Mouse (Mus musculus) midbrain, embryonic 14.5 days (tissue): ENCODE data around the gene Tmem63b. TPM values are rescaled to one million over a fixed set of nuclear protein-coding genes. Genes with fewer than 3 reads are reported as not detected.

Experiments
- ATAC-seq: fragments of 200-750 bp; cut with Nextera tagmentation; 2 replicates; pipeline ENCODE4 v1.8.0; 2017; ENCODE audit warnings: moderate number of reproducible peaks, moderate library complexity; ENCODE audit not compliant: low FRiP score, low TSS enrichment
- DNase-seq: peaks from one replicate; pipeline ENCODE4 v3.0.0-alpha.2; 2015
- H3K27ac ChIP-seq: fragments of 300-500 bp; sonication (generic); replicated peaks from 2 replicates; pipeline ENCODE4 v1.5.1; 2014; ENCODE audit warnings: mild to moderate bottlenecking, low read depth, low read length, moderate library complexity
- H3K27me3 ChIP-seq: fragments of 300-500 bp; sonication (generic); 2 replicates; pipeline ENCODE4 v1.6.1; 2014; ENCODE audit warnings: low read length, control low read depth, mixed read lengths; ENCODE audit not compliant: control insufficient read depth, insufficient read depth
- H3K36me3 ChIP-seq: fragments of 300-500 bp; sonication (generic); 2 replicates; pipeline ENCODE4 v1.6.1; 2014; ENCODE audit warnings: low read length, control low read depth; ENCODE audit not compliant: control insufficient read depth, insufficient read depth
- H3K4me1 ChIP-seq: fragments of 300-500 bp; sonication (generic); 2 replicates; pipeline ENCODE4 v1.6.1; 2014; ENCODE audit warnings: mild to moderate bottlenecking, antibody characterized with exemption, low read length, control low read depth; ENCODE audit not compliant: control insufficient read depth, insufficient read depth
- H3K4me2 ChIP-seq: fragments of 300-500 bp; sonication (generic); 2 replicates; pipeline ENCODE4 v1.6.1; 2014; ENCODE audit warnings: mild to moderate bottlenecking, low read length, moderate library complexity
- H3K4me3 ChIP-seq: fragments of 300-500 bp; sonication (generic); replicated peaks from 2 replicates; pipeline ENCODE4 v1.5.1; 2014; ENCODE audit warnings: low read depth, low read length
- H3K9ac ChIP-seq: fragments of 300-500 bp; sonication (generic); replicated peaks from 2 replicates; pipeline ENCODE4 v1.6.1; 2014; ENCODE audit warnings: mild to moderate bottlenecking, low read length, moderate library complexity
- H3K9me3 ChIP-seq: fragments of 300-500 bp; sonication (generic); 2 replicates; pipeline ENCODE4 v1.6.1; 2016; ENCODE audit warnings: low read length, control low read depth, mixed read lengths; ENCODE audit not compliant: control insufficient read depth
- WGBS: fragments of 180-500 bp; shearing (Covaris S2); extraction: QIAGEN DNeasy Blood & Tissue Kit; methylation state at CpG from one replicate; pipeline ENCODE4 v1.1.7; 2014; 5-methylcytosine and 5-hydroxymethylcytosine counted together
- polyA plus RNA-seq: library from polyadenylated mRNA; unstranded; fragments of >200 nt; fragmentation: Nextera tagmentation; extraction: Ambion mirVana; gene quantifications from 2 replicates; pipeline ENCODE4 v1.2.1, GENCODE M21; 2014

The Tmem63b gene
- polyA plus RNA-seq, 1 experiment from 2014 or later: 123 TPM

DNA sequence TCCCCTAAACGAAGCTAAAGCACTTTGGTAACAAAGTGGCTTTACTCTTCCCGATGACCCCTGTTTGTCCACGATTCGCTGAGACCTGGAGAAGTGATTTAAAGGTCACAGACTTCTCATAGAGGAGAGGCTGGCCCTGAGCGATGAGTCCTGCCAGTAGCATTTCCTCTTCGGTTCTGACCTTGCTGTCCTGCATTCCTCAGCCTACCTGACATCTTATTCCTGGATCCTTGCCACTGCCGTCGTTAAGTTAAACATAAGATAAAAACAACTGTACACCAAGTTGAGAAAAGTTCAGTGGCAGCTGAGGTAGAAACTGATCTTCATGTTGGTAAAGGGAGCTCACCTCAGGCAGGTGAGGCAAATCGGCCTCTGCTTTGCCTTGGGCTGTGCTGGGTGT is 2.4 kb upstream of the Tmem63b start:
- H3K27ac ChIP-seq: no peak overlapping the region
- 92% methylated on average over 9 of the region's 9 CpGs for WGBS
- no peaks in the 10 kb centered on the region for H3K36me3 ChIP-seq
- H3K4me3 ChIP-seq: no peak overlapping the region
- DNase-seq (no peak), ATAC-seq (no peak)
- no peaks in the 10 kb centered on the region for H3K9me3 ChIP-seq
- H3K27me3 ChIP-seq: no peaks in the 10 kb centered on the region
- no peak overlapping the region for H3K9ac ChIP-seq
- peaks cover 20% of the 10 kb centered on the region for H3K4me1 ChIP-seq
- H3K4me2 ChIP-seq: no peak overlapping the region

DNA sequence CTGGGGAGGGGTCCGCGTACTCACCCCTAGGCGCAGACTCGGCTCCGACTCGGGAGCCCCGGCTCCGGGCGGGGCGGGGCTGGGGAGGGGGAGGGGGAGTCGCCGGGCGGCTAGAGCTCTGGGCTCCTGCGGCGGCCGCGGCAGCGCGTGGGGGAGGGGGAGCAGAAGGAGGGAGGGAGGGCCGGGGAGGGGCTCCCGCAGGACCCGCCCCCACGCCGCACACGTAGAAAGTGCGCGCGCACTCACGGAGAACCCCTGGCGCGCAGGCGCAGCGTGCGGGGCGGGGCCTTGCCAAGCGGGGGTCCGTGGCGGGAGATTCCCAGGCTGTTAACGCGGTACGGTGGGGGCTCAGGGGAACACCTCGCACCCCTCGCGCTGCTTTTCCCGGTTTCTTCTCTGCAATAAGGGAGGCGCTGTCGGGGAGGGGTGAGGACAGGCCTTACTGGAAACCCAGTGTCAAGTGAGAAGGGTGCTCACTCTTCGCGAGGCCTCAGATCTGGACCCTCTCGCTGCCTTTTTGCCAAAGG is 549 bp downstream of the Tmem63b start, which contains the start of gene Mrpl14:
Gene Mrpl14 (plus strand): TSS at position 230 of the 527 bp plus-strand sequence.
- DNase-seq (peak; percentile 99), ATAC-seq (peak; percentile 90)
- H3K4me3 ChIP-seq: peak within 1 kb of the TSS; percentile 95
- H3K4me2 ChIP-seq: peak within 1 kb of the TSS; percentile 84
- H3K9ac ChIP-seq: peak within 1 kb of the TSS; percentile 92
- 1% methylated on average over 49 of the region's 50 CpGs for WGBS
- peak within 1 kb of the TSS; percentile 93 for H3K27ac ChIP-seq
- H3K4me1 ChIP-seq: peaks cover 23% of the 10 kb centered on the region
- H3K36me3 ChIP-seq: no peaks in the 10 kb centered on the region
- no peaks in the 10 kb centered on the region for H3K27me3 ChIP-seq
- H3K9me3 ChIP-seq: no peaks in the 10 kb centered on the region

DNA sequence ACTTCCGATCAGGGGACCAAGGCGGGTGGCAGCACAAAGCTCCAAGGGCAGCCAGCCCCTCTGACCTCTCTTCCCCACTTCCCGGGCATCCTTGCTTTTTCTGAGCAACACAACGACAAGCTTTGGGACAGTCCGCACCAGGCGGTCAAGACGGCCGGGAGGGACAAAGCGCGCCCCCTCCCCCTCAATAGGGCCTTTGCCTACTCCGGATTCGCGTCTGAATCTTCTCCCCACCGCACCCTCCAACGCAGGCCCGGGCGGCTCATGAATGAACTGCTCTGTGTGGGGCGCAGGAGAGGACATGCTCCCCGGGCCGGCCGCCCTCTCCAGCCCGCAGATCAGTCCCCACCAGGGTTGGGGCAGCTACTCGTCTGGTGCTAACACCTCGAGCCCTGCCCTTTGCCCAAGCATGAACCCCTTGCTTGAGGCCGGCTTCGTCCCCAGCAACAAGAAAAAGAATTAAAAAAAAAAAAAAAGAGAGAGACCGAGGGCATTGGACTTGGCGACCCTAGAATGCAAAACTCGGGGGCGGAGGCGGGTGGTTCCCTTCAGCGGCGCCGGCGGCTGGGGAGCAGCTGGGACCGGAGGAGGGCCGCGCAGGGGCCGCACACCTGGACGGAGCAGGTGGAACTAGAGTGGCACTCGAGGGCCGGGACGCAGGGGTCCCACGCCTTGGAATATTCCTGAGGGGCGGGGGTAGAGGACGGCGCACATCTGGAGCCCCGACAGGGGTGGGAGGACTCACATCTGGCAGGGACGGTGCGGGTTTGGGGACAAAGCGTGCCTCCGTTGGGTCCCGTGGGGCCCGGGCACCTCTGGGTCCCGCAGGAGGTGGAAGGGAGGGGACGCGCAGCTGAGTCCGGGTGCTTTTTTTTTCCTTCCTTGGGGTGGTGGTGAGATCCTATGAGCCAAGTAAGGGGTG is 1.3 kb downstream of the Tmem63b start:
- Histone ChIP-seq H3K9ac (peak overlapping the region; percentile 92), H3K27me3 (no peaks in the 10 kb centered on the region), H3K4me2 (peak overlapping the region; percentile 84), H3K4me1 (peaks cover 30% of the 10 kb centered on the region), H3K36me3 (no peaks in the 10 kb centered on the region), H3K9me3 (no peaks in the 10 kb centered on the region), H3K4me3 (peak overlapping the region; percentile 95), H3K27ac (peak overlapping the region; percentile 93)
- DNase-seq (peak; percentile 72), ATAC-seq (peak; percentile 62)
- under 1% methylated on average over 58 of the region's 58 CpGs for WGBS

DNA sequence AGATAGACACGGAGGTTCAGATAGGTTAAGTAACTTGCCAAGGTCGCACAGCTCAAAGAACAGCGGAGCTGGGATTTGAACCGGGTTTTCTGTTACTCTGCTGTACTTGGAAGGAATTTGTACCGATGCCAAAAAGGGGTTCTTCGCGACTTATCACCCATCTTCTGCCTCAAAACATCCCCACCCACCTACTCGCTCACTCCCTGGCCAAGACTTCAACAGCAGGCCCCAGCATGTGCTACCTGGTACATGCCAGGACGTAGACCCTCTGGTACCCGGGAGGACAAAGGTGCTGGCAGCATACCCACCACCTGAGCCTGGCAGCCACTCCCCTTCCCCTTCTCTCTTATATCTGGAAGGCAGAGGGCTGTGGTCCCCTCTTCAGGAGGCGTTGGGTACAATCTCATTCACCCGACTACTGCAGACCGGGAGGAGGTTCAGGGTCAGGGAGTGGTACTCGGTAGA is 2.0 kb downstream of the Tmem63b start:
- no peak for DNase-seq
- Histone ChIP-seq H3K4me1 (peaks cover 31% of the 10 kb centered on the region), H3K9ac (peak overlapping the region; percentile 92), H3K4me2 (peak overlapping the region; percentile 84), H3K27ac (peak overlapping the region; percentile 93), H3K36me3 (no peaks in the 10 kb centered on the region), H3K4me3 (peak overlapping the region; percentile 95), H3K9me3 (no peaks in the 10 kb centered on the region), H3K27me3 (no peaks in the 10 kb centered on the region)
- WGBS: 27% methylated on average over 14 of the region's 14 CpGs
- ATAC-seq: 0 out of 2 replicates have a peak, but pooled peaks have one; percentile 12

DNA sequence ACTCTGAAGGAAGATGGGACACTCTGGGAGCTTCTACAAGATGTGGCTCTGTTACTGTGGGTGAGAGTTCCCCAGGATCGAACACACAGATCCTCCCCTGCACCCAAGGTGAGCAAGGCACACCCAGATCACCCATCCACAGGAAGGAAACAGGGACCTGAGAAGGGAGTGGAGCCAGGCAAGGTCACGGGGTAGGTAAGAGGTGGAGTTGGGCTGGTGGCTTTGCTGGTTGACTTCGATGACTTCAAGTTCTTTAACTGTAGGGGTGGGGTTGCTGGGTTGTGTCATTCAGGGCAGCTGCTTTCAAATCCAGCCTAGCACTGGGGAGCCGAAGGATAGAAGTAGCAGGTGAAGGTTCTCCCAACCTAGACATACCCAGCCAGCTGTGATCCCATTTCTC is 3.9 kb downstream of the Tmem63b start:
- no peaks in the 10 kb centered on the region for H3K9me3 ChIP-seq
- no peak overlapping the region for H3K4me3 ChIP-seq
- peaks cover 30% of the 10 kb centered on the region for H3K4me1 ChIP-seq
- DNase-seq: no peak
- H3K36me3 ChIP-seq: peaks cover 15% of the 10 kb centered on the region
- no peak overlapping the region for H3K9ac ChIP-seq
- H3K27ac ChIP-seq: no peak overlapping the region
- WGBS: 97% methylated on average over 4 of the region's 4 CpGs
- no peaks in the 10 kb centered on the region for H3K27me3 ChIP-seq
- H3K4me2 ChIP-seq: no peak overlapping the region
- no peak for ATAC-seq

DNA sequence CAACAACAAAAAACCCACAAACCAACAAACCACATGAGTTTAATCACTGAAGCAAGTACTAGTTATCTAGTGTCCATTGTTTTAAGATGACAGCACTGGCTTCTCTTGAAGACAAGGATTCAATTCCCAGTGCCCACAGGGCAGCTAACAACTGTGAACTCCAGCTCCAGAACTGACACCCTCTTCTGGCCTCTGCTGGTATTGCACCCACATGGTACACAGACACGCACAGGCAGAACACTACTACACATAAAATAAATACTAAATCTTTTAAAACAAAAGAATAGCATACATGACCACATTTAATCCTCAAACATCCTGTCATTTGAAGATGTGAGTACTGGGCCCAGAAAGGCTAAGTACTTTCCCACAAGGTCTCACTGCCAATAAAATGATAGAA is 5.1 kb downstream of the Tmem63b start:
- WGBS: 98% methylated on average over 1 of the region's 1 CpGs
- peak; percentile 43 for DNase-seq

DNA sequence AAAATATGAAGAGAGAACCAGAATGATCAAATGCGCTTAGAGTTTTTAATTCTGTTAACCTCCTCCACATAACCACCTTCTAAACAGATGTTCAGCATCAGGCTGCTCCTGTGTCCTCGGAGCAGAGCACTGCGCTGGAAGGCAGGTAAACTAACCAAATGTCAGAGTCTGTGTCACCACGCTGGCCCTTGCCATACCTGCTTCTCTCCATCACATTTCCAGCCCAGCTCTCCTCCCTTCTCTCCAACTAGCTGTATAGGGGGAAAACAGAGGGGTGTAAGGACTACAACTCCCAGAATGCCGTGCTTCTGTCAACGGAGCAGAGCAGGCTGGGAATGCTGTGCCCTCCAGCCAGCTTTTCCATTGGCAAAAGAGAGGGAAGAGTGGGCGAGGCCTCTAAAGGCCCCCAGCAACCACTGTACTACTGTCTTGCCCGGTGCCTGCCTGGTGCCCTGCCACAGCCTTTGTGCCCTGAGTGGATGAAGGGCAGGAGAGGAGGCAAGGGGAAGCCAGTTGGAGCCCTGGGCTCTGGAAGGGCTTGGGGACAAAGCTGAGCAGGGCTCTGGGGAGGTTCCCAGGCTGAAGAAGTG is 6.2 kb downstream of the Tmem63b start:
- Histone ChIP-seq H3K4me2 (peak overlapping the region; percentile 47), H3K9me3 (no peaks in the 10 kb centered on the region), H3K9ac (peak overlapping the region; percentile 45; the same call in 1 of the 2 replicates), H3K27ac (peak overlapping the region; percentile 86), H3K27me3 (no peaks in the 10 kb centered on the region), H3K4me1 (peaks cover 17% of the 10 kb centered on the region), H3K36me3 (peaks cover 37% of the 10 kb centered on the region), H3K4me3 (peak overlapping the region; percentile 19; the same call in 1 of the 2 replicates)
- peak; percentile 68 for ATAC-seq
- peak; percentile 88 for DNase-seq
- WGBS: 52% methylated on average over 8 of the region's 8 CpGs

More for the DNA sequence above, 5.1 kb downstream of the Tmem63b start:
- Histone ChIP-seq H3K9ac (no peak overlapping the region), H3K27me3 (no peaks in the 10 kb centered on the region), H3K27ac (no peak overlapping the region), H3K4me1 (peaks cover 18% of the 10 kb centered on the region), H3K4me3 (no peak overlapping the region), H3K9me3 (no peaks in the 10 kb centered on the region), H3K4me2 (no peak overlapping the region), H3K36me3 (peaks cover 26% of the 10 kb centered on the region)
- ATAC-seq: no peak

DNA sequence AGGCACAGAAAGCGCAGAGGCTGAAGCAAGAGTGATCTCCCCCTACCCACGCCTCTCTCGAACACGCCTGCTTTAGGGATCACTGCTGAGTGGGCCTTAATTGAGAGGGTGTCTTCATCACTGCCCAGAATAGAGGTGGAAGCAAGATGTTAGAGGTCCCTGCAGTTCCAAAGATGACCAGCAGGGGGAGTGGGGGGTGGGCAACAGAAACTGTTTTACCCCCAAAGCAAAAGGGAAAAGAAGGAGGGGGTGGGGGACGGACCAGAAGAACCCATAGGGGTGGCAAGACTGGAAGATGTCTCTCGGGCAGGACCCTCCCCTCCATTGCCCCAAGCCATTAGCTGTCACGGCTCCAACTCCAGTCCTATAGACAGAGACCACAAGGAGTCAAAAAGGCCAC is 8.6 kb downstream of the Tmem63b start:
- Histone ChIP-seq H3K27me3 (no peaks in the 10 kb centered on the region), H3K4me1 (peaks cover 9% of the 10 kb centered on the region), H3K27ac (no peak overlapping the region), H3K9ac (no peak overlapping the region), H3K9me3 (no peaks in the 10 kb centered on the region), H3K4me2 (no peak overlapping the region), H3K4me3 (no peak overlapping the region), H3K36me3 (peaks cover 59% of the 10 kb centered on the region)
- 35% methylated on average over 7 of the region's 7 CpGs for WGBS
- DNase-seq: peak; percentile 78
- no peak for ATAC-seq
